Mouse (Mus musculus): Measurements from ENCODE around the gene Nkd1.
A peak's percentile ranks its signal among the peaks of the same experiment; 100 is the strongest.

The Nkd1 gene

GRCm38 (mm10) chr8:88620931-88621330 is 99.8 kb downstream of the Nkd1 start:
- DNase-seq (ENCODE audit: low spot score) = no peak

- DNase-seq (ENCODE audit: low spot score) = peak; percentile 80
Observed at GRCm38 (mm10) chr8:88621408-88621807, 100.3 kb downstream of the Nkd1 start.

GRCm38 (mm10) chr8:88623351-88623750 is 102.2 kb downstream of the Nkd1 start:
- DNase-seq (ENCODE audit: low spot score) = no peak

DNA sequence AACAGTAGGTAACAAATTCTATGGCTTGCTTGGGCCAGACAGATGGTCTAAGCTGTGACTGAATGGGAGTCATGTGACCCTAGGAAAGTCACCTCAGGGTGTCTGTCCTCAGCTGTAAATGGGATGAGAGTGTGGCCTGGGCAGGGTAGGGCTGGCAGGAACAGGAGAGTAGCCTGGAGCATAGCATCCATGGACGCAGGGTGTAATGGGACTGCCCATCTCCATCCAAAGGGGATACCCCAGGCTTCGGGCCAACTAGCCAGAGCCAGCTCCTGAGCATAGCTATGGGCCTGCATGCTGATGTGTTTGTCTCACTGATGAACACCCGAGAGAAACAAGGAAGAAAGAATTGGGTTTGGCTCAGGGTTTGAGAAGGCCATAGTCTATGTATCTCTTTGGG is 103.1 kb downstream of the Nkd1 start:
- DNase-seq (ENCODE audit: low spot score) = no peak

DNA sequence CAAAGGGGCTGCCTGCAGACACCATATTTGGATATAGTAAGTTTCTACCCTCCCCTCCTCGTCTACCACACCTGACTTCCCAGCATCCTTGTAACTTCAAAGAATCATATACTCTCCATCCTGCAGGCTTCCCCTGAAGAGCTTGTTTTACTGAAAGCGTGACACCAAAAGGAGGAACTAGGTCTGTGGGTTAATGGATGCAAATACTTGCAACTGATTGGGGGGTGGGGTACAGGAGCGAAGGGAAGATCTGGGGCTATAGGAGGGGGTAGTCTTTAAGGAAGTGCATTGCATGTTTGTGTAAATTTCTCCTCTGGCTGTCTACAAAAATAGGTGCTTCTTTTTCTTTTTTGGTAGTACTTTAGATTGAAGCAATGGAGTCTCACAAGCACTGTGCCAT is 105.3 kb downstream of the Nkd1 start:
- no peak for DNase-seq (ENCODE audit: low spot score)

- no peak for DNase-seq (ENCODE audit: low spot score)
Observed at GRCm38 (mm10) chr8:88626940-88627264, 105.7 kb downstream of the Nkd1 start.

DNA sequence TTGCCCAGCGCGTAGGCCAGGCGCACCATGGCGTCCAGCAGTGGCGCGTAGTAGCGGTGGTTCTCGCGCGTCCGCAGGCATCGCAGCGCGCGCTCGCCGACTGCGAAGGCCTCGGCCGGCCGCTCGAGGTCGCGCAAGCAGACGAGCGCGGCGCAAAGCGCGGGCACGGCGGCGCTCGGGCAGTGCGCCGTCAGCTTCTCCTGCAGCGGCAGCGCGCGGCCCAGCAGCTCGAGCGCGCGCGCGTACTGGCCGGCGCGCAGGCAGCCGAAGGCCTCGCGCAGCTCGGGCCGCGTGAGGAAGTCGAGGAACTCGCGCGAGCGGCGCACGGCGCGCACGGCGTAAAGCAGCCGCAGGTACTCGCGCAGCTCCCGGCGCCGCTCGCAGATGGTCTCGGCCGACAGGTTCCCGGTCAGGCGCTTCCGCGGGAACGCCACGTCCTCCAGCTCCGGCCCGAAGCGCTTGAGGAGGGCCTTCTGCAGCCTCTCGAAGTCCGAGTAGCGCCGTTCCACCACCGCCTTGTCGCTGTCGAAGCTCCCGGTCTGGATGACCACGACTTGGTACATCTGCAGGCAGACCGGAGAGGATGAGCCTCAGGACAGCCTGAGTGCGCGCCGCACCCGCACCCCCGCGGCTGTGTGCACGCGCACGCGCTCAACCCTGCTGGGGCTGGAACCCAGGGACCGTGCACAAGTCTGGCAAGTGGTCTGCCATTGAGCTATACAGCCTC is 106.3 kb downstream of the Nkd1 start:
- no peak for DNase-seq (ENCODE audit: low spot score)

DNA sequence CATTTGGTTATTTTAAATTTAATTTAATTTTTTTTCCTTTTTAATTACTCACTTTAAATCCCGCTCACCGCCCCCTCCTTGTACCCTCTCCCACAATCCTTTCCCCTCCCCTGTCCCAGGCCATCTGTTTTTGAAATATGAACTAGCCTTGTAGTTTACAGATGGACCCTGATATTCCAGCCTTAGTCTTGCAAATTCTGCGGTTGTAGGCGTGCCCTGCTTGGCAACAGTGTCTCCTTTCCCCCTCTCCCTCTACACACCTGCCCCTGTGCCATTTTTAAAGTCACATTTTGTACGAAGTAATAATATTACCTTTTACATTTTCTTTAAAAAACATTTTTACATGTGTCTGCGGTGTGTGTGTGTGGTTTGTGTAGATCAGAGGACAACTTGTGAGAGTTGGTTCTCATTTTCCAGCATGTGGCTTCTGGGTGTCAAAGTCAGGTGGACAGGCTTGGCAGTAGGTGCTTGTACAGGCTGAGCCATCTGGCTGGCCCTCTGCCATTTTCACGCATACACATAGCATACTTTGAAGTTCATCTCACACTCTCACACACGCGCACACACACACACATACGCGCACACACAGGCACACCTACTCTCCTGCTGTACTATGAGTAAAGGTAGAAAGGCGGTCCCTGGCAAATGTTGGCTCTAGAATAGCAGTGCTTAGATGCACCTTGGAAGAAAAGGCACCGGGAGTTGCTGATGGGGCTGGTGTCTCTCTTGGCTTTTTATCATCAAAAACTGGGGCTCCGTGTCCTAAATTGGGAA is 107.0 kb downstream of the Nkd1 start:
- DNase-seq (ENCODE audit: low spot score) = no peak

DNA sequence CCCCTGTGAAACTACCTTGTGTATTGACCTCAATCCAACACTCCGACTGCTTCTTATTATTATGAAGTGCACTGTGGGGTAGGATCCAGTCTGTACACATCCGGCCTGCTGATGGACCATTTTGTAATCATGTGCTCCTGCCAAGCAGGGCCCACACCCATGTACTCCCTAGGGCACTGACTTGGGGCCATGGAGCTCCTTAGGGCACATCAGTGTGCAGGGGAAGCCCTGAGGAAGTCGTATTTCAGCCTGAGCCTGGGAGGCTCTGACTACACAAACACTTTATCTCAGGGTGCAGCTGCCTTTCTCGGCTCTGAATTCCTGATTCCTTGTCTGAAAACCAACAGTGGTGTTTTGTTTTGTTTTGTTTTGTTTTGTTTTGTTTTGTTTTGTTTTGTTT is 109.1 kb downstream of the Nkd1 start:
- DNase-seq (ENCODE audit: low spot score) = no peak

- peak; percentile 22 for DNase-seq (ENCODE audit: low spot score)
Observed at GRCm38 (mm10) chr8:88631081-88631480, 109.9 kb downstream of the Nkd1 start.

DNA sequence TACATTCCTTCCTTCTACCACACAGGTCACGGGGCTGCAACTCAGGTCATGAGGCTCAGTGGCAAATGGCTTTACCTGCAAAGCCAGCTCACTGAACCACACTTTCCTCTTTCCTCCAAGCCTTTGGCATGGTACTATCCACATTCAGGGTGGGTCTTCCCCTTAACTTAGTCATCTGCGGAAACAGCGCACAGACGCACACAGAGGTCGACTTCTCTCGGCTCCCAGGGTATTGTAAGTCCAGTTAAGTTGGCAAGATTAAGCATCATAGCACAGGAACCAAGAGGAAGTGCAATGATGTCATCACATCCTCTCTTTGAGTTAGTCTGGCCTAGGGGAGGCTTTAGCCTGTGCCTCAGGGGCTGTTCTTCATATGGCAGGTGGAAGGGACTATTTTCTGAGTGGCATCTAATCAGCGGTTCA is 112.2 kb downstream of the Nkd1 start:
- DNase-seq (ENCODE audit: low spot score) = no peak

GRCm38 (mm10) chr8:88635474-88636397 is 114.6 kb downstream of the Nkd1 start, which contains the start of gene Snx20:
Gene Snx20, minus strand, starts transcription at chr8:88636128.
- no peak for DNase-seq (ENCODE audit: low spot score)

- DNase-seq (ENCODE audit: low spot score) = no peak
Observed at GRCm38 (mm10) chr8:88637092-88638000, 116.2 kb downstream of the Nkd1 start.

DNA sequence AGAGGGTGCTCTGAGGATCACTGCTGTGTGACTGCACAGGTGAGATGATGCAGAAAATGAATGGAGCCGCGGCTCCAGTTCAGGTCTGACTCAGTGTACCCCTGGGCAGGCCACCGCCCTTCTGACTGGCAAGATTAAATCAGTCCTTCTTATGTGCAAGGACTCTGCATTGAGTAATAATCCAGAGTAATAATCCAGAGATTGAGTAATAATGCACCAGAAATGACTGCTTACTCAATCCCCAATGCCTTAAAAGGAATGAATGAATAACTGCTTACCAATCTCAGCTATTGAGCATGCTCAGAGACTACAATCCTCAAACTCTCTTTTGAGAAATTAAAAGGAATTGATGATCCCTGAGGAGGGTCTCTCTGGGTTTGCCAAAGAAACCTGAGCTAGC is 117.8 kb downstream of the Nkd1 start:
- DNase-seq (ENCODE audit: low spot score) = no peak

GRCm38 (mm10) chr8:88642734-88643564 is 121.8 kb downstream of the Nkd1 start:
- DNase-seq (ENCODE audit: low spot score) = no peak
